Mouse (Mus musculus): ENCODE measurements at regions not wholly inside any gene's neighbourhood (a gene's known extent, or its start where the extent isn't known, plus 50 kb on each side); places are given as distances from the start of the nearest gene placed in this dataset.

DNA sequence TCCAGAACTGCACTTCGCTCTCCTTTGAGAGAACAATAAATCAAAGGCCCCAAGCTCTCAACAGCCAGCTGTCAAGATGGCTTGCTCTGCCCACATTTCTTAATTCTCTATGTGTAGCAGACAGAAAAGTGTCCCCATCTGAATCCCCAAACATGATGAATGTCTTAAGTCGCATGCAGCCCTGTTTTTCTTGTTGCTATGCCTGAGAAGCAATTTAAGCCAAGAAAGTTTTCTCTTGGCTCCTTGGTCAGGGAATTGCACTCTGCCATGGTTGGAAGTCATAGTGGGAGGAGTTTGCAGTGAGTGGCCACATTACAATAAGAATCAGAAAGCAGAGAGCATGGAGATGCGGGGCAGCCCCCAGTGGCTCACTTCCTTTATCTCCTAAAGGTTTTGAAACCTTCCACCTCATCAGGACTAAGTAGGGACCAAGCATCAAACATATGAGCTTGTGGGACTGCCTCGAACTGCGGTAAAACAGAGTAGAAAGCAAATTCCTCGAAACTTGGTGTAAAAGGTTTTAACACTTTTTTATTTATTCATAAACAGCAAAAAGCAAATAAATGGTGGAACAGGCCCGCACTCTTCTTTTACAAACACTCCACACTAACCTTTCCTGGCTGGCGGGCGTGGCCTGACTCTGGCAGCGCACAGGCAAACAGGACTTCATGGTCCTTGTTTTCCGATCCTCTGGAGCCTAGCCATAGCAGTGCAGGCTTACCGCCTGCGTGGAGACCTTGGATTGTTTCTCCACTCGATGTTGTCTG, 227.4 kb downstream of the Ankrd50 start:
- no peak for DNase-seq (ENCODE audit: low read depth, low spot score)

DNA sequence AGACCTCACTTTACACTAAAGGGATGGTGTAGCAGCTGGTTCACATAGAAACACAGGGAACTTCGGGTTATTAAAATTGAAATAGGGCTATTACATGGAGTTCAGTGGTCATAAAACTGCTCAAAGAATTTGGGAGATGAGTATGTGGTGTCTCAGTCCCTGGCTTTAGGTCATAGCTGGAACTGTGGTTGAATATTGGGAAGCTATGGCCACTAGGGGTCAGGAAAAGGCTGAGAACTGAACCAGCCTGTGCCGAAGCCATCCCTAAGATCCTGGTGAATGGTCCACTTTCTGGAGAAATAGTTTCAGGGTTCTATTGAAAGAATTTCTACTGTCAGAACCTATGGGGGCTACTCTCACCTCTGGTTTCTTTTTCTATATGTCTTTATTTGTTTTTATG, 229.0 kb downstream of the Ankrd50 start:
- peak; percentile 23 for DNase-seq (ENCODE audit: low read depth, low spot score)

DNA sequence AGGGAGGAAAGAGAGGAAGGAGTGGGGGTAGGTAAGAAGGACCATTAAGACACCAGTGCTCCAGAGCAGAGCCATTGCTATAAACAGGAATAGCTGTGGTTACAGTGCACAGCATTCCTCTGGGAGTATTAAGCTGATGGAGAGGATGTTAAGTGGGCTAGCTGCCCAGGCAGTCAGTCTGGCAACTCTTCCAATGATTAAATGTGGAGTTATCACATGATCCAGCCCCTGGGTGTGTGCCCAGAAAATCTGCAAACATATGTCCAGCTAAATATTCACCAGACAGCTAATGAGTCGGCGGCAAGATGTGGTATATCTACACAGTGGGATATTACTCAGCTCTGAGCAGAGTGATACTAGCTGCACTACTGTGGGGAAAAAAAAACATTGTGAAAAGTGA, 229.7 kb downstream of the Ankrd50 start:
- DNase-seq (ENCODE audit: low read depth, low spot score), result no peak

DNA sequence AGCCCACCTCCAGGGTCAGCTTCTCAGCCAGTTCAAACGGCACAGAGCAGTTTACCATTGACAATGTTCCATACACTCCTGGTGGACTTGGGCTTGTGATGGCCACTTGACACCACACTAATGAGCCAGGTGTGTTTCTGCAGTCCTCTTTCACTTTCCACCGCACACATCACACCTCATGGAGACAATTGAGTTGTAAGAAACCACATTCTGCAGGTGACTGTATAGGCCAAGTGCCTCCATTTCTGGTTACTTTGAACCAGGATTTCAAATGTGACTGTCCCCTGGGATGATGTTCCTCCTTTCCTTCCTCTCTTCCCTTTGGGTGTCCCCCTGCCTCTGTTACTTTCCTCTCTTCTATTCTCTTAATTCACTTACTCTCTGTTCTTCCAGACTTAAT, 233.1 kb downstream of the Ankrd50 start:
- DNase-seq (ENCODE audit: low read depth, low spot score), result no peak

DNA sequence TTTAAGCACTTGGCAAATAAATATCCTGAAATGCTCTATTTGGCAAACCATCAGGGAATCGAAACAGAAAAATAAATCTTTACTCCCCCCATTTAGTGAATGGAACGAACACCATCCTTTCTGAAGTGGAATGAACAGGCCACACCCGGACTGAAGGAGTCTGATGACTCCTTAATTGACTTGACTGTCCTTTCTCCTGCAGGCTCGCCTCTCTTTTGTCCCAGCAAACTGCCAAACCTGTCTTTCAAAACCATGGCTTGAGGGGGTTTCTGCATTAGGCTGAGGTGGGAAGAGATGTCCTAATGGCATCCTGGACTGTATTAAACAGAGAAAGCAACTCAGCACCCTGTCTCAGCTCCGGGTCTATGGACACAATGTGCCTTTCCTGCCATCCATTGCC, 234.1 kb downstream of the Ankrd50 start:
- DNase-seq (ENCODE audit: low read depth, low spot score), result no peak

DNA sequence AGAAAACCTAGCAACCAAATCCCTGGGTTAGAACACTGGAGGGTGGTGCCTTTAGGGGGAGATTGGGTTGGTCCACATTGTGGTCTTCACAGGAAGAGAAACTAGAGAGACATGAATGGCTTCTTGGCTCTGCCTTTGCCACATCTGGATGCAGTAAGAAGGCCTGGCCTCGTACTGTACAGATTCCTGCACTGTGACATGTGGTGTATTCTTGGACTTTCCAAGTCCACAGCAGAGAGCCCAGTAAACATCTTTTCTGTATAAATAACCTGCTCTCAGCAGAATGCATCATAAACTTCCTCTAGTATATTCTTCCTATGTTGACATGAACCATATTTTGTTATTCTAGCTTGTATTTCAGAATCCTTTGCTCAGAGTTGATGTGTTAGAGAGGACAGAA, 235.7 kb downstream of the Ankrd50 start:
- DNase-seq (ENCODE audit: low read depth, low spot score), result no peak

DNA sequence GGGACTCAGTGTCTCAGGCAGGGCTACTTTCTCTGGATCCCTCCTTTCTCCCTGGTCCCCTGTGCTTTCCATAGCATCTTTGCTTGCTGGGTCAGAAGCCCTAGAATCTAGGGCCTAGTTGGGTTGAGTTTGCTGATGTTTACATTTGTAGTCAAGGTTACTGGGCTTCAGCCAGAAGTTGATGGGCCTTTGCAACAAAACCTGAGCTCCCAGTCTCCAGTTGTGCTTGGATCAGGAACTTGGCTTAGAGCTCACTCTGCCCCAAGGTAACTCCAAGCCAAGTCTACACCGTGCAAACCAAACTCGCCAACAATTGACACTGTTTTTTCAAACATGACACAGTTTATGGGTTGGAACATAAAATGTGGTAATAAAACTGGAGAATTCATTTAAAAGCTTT, 238.2 kb downstream of the Ankrd50 start:
- DNase-seq (ENCODE audit: low read depth, low spot score), result no peak

DNA sequence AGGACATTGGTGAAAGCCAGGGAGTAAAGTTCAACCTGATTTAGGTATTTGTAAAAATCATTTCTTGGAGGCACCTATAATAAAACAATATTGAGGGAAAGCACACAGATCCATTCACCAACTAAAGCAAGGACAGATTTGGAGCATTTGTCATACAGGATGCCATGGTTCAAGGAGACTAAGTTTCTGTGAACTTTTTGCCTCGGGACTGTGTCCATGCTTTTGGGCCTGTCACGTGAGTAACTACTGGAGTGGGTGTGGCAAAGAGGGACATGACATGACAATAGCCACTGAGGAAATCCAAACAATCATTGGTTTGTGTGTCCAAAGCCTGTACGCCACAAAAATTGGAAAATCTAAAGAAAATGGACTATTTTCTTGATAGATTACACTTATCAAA, 241.4 kb downstream of the Ankrd50 start:
- no peak for DNase-seq (ENCODE audit: low read depth, low spot score)

DNA sequence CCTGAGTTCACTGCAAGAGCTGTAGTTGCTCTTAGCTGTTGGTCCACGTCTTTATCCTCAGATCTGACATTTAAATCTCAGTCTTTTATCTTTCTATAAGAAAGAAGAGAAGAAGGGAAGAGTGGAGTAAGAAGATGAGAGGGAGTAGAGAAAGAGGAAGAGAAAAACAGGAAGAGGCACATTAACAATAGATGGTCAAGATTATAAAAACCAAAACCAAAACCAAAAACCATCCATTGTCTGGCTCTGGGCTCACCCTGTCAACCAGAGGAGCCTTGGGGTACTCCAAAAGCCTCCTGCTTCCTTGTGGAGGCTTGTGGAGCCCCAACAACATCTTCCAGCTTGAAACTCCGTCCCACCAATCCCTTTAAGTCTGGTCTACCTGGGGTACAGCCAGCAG, 247.0 kb downstream of the Ankrd50 start:
- no peak for DNase-seq (ENCODE audit: low read depth, low spot score)

DNA sequence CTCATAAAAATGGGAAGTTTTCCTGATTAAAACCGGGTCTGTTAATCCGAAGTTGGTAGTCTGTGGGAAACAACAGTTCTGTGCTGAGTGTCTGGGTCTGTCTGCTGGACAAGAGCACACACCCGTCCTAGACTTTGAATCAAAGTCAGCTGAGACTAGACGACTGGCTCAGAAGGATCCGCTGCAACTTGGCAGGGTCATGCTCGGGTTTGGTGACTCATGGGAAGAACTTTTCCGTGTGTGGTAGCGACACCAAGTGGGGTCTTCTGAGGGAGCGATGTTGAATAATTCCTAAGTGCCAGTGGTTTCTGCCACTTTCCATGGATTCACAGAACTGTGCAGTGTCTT, 248.9 kb downstream of the Ankrd50 start:
- no peak for DNase-seq (ENCODE audit: low read depth, low spot score)

DNA sequence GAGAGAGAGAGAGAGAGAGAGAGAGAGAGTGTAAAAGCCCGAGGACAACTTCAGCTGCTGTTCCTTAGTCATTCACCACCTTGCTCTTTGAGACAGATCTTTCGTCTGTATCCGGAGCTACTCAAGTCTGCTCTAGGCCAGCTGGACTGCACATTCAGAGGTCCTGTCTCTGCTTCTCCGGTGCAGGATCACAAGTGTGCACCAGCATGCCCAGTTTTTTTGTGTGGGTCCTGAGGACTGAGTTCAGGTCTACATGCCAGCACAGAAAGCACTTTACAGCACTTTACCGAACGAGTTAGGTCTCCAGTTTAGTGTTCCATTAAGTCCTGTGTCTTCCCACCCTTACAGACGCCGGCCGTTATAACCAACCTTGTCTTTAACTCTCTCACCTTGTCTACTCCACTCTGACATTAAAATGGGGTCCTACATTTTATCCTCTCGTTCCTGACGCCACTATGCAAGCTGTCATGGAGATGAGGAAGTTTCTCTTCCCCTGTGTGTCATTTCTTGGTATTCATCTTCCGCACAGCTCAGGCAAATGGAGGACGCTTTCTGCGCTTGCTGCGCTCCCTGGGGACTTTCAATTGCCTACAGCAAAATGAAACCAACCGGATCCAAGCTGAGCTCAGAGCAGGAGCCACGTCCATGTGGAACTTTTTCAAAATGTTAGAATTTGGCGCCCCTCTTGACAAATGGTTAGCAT, 249.5 kb downstream of the Ankrd50 start:
- no peak for DNase-seq (ENCODE audit: low read depth, low spot score)

DNA sequence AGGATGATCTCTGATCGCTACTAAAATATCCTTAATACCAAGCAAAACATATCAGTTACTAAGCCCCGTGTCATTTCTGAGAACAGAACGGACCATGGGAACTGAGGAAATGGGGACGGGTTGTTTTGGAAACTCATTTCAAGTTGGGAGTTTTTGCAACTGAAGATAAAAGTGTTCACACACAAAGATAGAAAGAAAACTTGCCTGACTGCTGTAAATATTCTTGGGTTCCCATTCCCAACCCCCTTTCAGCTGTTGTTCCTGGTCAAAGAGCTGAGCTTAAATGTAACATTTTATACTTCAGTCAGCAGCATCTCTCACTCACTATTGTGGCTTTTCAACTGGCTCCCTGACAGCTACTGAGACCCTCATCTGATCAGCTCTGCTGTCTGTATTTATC, 250.1 kb downstream of the Ankrd50 start:
- no peak for DNase-seq (ENCODE audit: low read depth, low spot score)

DNA sequence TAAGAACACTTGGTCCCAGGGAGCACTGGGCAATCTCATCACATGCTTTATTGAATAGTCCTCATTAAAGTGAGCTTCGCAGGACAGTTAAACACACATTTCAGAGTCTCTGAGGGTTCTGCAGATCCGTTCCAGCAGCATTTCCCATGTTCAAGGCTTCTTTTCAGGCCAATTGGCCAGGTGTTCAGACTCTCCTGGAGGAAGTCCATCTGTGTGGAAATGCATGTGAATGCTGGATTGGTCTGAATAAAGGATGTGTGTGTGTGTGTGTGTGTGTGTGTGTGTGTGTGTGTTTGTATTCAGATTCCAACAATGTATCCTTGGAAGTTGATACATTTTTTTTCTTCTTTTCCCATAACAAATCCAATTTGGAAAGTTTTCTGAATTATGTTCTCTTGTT, 250.6 kb downstream of the Ankrd50 start:
- no peak for DNase-seq (ENCODE audit: low read depth, low spot score)

DNA sequence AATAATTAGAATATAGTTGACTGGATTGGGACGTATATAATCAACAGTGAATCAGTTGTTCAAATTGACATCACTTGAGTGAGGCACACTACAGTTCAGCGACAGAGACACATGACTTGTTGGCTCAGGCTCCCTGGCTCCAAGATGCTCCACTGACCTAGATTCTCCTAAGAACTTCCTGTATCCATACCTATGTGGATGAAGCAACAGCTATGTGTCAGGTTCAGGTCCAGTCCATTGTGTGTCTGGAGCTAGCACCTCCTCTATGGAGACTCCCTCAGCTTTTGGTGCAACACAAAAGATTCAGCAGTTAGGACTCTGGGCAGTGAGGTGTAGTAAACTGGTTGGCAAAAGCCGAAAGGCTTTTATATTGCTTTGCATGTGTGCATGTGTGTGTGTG, 251.6 kb downstream of the Ankrd50 start:
- no peak for DNase-seq (ENCODE audit: low read depth, low spot score)

DNA sequence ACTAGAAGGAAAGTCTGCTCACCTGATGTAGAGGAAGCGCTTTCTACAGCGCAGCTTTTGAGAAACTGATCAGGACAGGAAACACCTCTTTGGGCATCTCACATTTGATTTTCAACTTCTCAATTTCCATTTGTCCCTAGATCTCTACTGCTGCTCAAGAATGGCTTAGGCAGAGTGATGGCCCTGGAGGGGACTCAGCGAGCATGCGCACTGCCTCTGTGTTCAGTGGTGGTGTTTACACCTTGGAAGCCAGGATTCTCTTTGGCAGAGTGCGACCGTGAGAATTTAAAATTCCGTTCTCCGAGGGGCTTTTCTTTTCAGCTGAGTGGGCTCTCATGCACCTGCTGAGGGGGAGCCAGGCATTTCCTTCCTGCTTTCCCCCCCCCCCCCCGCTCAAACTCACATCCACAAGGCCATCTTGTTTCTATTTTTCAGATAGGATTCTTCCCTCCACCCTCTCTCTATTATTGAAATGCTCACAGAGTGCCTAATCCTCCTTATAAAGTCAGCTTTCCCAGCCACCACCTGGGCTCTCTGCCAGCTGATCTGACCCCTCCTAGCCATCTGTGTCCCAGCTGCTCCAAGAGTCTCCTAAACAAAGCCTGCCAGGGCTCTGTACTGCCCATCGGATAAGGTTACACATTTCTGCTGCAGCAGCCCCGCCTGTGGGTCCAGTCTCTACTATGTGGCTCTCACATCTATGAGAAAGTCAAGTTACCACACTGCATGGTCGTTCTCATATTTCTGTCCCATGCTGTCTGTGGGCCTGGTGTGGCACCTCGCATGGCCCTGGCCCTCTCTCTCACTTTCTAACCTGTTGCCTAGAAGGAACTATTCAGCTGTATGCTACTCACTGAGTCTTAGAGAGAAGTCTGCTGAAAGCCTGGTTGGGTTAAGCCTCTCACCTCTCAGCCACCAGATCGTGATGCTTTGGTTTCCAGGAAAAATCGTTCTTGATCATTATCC, 252.2 kb downstream of the Ankrd50 start:
- DNase-seq (ENCODE audit: low read depth, low spot score), result peak; percentile 83

DNA sequence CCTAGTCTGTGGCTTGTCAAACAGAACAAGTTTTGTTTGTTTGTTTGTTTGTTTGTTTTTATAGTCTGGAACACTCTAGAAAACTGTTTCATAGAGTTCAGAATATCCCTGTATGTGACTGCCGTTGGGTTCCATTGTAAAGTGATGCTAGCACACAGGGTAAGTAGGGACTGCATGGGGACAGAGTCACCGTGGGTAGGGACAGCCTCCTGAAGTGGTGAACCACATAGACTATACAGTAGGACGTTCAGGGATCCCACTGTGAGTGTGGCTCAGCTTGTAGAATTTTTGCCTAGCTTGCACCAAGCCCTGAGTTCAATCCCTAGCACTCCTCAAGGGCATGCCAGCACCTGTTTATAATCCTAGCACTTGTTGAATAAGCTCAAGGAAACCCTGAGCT, 253.1 kb downstream of the Ankrd50 start:
- no peak for DNase-seq (ENCODE audit: low read depth, low spot score)

DNA sequence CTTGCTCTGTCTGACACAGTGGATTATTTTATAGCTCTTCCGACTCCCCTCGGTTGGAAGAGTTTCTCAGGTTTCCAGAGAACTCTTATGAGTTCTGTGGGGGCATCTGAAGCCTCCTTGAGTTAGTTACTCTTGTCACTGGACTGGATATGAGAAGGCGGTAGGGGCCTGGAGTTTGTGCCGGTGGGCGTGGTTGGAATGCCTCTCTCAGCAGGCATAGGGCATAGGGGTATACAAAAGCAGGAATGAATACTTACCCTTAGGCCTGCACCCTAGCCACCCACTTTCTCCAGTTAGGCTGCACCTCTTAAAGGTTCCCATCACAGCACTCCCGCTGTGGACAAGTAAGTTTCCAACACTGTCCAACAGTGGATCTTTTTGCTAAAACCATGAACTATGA, 253.8 kb downstream of the Ankrd50 start:
- no peak for DNase-seq (ENCODE audit: low read depth, low spot score)

DNA sequence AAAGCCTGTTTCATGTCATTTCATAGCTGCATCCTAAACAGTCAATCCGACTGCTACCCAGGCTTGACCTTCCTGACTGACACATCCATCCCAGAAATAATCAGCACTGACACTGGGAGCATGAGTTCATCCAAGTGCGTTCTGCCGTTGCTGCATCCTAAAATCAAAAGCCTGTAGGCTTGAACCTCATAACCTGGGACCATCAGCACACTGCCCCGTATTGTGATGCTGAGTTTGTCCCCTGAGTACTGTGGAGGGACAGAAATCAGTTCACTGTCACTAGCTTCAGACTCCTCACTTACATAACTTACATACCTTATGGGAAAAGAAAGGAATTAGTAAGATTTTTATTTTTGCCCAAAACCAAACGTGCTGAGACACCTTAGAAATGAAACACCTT, 255.0 kb downstream of the Ankrd50 start:
- no peak for DNase-seq (ENCODE audit: low read depth, low spot score)

DNA sequence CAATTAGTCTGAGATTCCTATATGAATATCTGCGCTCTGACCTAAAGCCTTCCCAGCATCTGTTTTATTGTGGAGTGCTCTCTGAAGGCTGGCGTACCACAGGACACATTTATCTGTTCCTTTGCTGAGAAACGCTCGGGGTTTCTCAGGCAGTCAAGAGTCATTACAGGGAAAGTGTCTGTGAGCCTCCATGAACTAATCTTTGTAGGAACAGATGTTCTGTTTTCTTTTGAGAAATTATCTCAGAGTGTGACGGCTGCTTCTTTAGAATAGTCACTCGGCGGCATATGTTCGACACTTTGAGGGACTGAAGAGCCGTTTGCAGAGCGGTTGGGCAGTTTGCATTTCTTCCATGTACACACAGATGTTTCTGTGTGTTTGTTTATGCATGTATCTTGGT, 255.6 kb downstream of the Ankrd50 start:
- DNase-seq (ENCODE audit: low read depth, low spot score), result no peak

DNA sequence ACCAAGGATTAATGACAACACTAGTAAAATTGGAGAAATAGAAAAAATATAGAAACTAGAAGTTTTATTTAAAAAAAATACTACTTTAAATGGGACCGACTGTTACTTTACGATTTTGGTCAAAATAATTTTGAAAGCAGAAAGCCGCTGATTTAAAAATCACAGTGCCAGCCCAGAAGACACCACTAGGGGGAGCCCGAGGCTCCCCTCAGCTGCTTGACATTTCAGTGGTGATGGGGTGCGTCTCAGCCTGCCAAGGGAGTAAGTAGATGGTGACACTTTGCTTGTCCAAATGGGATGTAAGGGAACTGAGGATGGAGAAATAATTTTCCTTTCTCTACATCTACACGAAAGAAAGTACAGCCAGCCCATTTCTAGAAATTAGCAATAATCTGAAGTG, 257.0 kb downstream of the Ankrd50 start:
- DNase-seq (ENCODE audit: low read depth, low spot score), result peak; percentile 62

DNA sequence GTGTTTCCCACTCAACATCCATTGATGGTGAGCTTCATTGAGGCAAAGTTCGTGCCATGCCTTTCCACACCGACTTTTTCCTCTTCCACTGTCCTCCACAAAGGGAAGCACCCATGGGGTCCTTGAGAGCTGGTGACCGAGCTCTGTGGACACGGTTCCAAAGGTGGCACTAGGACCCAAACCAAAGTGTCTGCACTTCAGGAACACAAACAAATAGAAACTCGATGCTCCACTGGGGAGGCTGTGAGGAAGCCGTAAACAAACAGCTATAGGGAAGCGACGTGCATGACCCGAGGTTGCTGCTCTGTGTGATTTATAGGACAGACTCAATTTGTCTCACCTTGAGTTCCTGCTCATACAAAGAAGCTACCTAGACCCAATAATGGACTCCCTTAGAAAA, 257.5 kb downstream of the Ankrd50 start:
- DNase-seq (ENCODE audit: low read depth, low spot score), result no peak

DNA sequence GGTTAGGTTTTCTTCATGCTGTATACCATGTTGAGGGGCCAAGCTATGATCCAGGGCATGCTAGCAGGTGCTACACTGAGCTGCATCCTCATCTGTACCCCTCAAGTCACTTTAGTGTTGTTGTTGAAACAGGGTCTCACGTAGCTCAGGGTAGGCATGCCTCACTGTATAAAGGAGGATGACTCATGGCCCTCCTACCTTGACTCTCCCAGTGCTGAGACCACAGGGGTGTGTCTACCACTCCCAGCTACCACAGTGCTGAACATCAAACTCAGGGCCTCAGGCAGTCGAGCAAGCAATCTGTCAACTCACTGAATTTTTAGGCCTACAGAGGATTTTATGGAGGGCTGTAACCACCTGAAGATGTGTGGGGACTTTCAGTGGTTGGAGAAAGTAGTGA, 258.5 kb downstream of the Ankrd50 start:
- no peak for DNase-seq (ENCODE audit: low read depth, low spot score)

DNA sequence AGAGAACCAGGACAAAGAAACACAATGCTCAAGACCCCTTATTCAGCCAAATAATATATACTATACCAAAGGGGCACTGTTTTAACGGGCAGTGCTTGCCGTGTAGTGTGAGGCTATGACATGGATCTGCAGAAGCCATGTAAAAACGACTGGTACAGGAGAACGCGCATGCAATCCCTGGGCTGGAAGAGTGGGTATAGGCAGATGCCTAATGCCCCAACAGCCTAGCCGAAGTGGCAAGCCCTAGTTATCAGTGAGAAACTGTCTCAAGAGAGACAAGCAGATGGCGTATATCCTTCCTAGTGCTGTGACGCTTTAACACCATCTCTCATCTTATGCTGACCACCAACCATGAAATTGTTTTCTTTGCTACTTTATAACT, 262.8 kb downstream of the Ankrd50 start:
- DNase-seq (ENCODE audit: low read depth, low spot score), result no peak
